Mouse (Mus musculus): ENCODE data around the gene Otog.

Gene Otog

DNA sequence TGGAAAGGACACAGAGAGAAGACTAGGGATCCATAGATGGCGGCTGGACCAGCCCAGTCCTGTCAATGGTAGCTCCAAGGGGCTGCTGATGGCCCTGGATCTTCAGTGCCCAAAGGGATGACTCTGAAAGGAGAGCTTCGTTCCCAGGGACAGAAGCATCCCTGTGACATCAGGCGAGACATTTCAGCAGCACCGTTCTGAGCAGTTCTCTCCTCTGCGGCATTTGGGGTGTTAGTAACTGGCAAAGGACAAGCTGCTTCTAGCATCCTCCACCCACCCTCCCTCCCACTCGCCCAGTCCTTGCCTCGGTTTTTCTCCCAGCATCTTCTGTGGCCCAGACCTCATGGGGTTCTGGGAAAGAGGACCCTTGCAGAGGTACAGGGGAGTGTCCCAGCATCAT lies 41.5 kb downstream of the Otog start:
- DNase-seq (ENCODE audit: low read depth, low spot score), result no peak

DNA sequence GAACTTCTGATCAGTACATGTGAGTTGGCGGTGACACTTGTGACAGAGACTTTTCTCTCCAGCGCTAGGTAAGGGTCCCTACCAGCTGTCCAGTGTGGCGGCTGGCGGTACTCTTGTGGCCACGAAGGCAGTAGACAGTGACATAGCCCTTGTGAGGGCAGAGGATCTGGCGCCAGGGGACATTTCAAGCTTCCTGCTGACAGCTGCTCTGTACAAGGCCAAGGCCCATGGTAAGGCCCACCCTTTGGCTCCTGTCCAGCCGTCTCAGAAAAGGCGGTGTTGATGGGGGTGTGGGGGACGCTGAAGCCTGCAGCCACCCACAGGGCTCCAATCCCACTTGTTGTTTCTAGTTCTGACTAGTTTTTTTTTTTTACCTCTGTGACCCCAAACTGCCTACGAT lies 42.9 kb downstream of the Otog start:
- no peak for DNase-seq (ENCODE audit: low read depth, low spot score)

DNA sequence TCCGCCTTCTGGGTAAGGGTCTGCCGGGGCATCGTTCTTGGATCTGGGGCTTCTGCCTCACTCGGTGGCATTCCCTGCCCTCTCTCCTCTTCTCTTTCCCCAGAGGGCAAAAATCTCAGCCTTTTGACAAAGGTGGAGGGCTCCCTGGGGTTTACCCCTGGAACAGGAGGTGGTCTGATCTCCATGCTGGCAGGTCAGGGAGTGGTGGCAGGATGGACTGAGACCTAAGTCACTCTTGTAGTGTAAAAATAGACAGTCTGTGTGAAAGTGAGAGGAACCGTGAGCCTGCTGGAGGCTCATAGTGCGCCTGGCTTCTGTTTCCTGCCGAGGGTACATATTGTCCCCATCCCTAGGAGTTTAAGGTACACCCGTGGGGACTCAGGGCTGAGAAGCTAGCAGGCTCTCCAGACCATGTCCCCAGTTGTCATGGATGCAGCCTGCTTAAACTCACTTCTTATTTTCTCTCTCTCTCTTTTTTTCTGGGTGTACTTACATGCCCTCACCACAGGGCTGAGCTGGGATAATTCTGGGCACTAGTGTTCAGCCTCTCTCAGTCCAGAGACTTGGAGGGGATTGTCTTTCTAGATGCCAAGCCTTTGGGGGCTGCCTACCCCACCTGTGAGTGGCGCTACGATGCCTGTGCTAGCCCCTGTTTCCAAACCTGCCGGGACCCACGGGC lies 44.5 kb downstream of the Otog start:
- peak; percentile 27 for DNase-seq (ENCODE audit: low read depth, low spot score)

DNA sequence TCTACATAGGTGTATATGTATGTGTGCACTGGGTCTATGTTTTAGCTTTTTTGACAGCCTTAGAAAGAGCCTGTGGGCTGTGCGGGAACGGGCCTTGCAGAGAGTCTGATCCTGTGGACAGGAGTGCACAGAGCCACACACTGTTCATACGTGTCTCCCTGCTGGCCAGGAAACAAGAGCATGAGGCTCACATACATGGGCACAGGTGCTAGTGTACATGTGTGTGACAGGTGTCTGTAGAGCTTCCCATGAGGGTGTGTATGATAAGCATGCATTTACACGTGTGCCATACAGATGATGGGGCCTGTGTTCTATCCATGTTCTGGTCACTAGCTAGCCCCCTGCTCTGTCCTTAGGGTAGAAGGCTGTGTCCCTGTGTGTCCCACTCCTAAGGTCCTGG lies 45.6 kb downstream of the Otog start:
- DNase-seq (ENCODE audit: low read depth, low spot score), result no peak

DNA sequence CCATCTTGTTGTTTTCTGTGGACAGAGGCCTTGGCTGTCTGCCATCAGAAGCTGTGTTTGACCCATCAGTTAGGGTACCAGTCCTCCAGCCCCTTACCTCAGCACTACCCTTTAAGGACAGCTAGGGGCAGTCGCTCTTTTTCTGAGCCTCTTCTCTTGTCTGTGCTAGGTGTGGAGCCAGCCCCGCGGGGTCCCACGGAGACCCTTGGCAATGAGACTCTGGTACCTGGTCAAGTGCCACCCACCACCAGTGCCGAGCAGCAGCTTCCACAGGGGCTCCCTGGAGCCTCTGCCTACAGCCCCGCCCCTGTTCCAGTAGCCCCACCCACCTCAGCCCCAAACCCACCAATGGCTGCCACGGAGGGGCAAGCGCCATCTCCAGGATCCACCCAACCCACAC lies 46.3 kb downstream of the Otog start:
- DNase-seq (ENCODE audit: low read depth, low spot score), result peak; percentile 31

DNA sequence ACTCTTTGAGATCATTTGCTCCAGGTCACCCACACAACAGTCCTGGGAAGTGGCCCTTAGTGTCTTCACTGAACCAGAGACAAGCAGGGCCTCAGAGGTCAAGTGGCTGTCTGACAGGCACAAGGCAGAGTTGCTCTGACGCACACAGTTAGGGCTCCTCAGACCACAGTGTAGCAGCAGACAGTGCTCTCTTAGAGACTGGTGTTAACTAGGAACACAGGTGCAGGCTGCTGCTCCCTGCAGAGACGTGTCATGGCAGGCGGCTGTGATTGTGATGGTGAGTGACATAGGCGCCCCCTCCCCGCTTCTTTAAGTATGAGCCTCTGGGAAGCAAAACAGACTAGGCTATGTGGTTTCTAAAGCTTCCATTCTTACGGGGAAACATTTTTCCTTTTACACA lies 55.5 kb downstream of the Otog start:
- DNase-seq (ENCODE audit: low read depth, low spot score), result no peak

DNA sequence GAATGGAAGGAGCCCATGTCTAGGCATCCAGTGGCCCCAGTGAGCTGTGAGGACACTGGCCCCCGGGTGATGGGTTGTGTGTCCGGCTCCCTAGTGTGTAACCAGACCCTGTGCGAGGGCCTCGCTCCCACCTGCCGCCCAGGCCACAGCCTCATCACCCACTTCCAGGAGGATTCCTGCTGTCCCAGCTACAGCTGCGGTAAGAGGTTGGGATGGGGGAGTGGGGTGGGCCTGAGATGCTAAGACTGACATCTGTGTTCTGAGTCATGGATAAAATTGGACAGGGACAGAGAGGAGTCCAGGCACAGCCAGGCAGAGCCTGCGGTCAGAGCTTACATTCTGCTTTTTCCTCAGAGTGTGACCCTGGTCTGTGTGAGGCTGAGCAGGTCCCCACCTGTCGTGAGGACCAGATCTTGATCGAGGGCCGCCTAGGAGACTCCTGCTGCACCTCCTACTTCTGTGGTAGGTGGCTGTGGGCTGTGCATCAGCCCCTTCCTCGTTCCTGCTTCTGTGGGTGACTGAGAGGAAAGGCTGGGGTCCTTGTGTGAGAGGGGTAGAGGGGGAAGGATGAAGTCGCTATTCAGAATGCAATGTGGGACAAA lies 60.3 kb downstream of the Otog start:
- no peak for DNase-seq (ENCODE audit: low read depth, low spot score)

DNA sequence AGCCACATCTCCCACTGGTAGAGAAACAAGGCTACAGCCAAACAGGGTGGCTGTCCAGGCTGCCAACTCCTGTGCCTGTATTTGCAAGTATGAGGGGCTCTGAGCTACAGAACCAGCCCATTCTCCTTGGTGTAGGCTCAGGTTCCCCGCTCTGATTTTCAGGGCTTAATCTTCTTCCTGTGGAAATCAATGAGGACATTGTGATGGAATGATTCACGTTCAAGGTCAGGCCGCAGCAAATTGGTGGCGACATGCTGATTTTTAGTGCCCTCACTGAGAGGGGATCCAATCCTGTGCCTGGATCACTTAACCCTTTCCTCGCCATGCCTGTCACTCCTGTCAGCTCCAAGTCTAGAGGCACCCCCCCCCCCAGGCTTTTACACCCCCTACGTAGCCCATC lies 72.7 kb downstream of the Otog start:
- DNase-seq (ENCODE audit: low read depth, low spot score), result peak; percentile 46

DNA sequence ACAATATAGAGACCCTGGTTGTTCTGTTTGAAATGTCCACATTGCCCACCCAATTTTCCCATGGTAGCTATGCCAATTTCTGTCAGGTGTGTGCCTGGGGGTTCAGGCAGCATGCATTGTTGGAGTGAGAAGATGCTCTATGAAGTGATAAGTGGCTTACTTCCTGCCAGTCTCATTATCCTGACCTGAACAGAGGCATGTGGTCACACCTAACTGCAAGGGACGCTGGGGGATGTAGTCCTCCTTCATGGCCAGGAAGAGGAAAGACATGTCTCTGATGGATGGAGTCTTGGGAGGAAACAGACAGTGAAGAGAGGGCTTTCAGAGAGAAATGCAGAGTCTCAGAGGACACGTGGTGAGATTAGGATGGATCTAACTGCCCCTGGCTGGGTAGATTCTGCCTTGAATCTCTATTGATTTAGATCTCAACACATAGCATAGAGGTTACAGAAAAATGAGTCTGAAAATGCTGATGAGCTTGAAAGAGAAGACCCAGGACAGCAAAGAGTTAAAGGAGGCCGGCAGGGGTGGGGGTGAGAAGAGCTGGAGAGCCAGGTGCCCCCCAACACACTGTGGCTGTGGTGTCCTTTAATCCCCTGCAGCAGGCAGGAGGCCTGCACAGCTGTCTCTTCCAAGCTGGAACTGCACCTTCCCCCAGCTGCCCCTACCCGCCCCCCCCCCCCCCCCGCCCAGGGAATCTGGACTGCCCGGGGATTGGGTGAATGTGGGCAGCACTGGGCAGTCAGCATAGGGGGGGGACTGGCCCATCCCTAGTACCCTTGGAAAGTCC lies 73.6 kb downstream of the Otog start:
- DNase-seq (ENCODE audit: low read depth, low spot score), result no peak

DNA sequence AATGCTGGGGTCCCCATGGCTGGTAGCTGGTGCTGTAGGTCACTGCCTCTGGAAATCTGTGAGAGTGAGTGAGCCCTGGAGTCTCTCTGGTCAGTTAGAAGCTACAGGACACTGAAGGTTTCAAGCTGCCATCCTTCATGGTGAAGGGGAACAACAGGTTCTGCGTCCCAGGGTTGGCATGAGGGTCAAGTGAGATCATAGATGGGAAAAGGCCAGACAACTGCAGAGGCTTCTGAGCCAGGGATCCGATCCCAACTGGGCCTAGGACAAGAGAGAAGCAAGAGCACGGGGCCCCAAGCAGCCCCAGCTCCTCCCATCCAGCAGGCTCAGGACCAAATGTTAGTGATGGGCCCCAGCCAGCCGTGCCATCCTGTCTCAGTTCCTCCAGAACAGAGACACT lies 74.9 kb downstream of the Otog start:
- DNase-seq (ENCODE audit: low read depth, low spot score), result no peak

DNA sequence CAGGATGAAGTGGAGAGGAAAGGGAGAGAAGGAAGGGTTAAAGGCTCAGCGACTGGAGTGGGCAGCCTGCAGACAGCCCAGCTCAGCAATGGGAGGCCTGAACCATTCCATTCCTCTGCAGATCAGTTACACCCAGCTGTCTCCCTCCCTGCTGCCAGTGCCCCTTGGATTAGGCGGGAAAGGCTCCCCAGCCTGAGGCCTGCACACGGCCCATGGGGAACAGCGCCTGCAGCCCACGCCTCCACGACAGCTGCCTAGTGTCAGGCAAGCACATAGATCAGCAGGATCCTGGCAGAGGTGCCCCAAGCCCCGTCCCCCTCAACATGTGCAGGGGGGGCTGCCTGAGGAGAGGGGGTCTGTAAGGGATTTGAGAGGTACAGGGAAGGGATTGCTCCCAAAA lies 76.2 kb downstream of the Otog start:
- no peak for DNase-seq (ENCODE audit: low read depth, low spot score)

DNA sequence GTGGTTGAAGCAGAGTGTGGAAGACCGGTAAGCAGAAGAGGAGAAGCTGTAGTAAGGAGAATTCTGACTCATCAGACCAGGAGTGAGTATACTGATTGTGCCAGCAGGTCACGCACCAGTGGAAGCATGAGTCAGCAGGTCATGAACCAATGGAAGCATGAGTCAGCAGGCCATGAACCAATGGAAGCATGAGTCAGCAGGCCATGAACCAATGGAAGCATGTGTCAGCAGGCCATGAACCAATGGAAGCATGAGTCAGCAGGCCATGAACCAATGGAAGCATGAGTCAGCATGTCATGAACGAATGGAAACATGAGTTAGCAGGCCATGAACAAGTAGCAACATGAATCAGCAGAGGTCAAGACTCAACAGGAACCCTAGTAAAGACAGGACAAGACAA lies 80.5 kb downstream of the Otog start:
- DNase-seq (ENCODE audit: low read depth, low spot score), result peak; percentile 10

DNA sequence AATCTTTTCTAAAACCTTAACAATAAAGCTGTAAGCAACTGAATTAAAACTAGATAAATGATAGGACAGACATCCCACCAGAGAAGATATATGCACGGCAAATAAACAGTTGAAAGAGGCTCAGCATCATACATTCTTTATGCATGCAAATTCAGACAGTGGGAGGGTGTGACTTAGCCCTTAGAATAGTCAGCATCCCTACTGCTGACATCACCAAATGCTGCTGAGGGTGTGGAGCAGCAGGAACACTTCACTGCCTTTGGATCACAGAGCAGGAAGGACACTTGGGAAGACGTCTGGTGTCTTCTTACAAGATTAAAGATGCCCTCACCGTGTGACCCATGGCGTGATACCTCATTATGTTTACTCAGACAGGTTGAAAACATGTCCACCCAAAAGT lies 87.1 kb downstream of the Otog start:
- DNase-seq (ENCODE audit: low read depth, low spot score), result no peak

DNA sequence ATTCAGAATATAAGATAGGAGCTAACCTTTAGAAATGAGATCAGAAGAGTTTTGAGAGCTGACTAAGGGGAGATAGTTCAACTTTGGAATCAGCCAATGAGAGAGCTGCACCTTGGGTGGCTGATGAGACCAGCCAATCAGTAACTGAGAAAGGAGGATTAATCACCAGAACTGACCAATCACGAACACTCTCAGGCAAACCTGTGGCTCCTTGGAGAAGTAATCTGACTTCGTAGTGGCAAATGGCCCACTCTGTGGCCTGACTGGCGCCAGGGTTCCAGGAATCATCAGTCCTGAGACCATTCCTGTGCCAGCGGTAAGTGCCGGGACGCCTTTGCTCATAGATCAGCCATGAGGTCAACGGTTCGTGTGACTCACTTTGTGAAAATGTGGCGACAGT lies 96.6 kb downstream of the Otog start:
- peak; percentile 65 for DNase-seq (ENCODE audit: low read depth, low spot score)

DNA sequence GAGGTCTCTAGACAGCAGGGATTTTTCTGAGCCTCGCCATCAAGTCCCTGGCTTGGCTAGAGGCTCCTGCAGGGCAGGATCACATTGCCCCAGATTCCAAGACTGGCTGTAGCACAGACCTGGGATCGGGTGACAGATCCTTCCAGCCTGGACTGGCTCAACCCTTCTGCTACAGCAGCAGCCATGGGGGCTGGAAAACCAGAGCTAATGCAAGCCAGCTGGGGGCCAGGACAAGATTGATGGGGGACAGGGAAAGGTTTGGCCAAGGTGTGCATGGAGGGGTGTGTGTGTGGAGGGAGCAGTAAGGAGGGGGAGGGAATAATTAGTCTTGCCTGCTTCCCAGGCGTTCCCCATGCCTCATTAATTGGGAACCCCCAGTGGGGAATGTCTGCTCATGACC lies 99.0 kb downstream of the Otog start:
- no peak for DNase-seq (ENCODE audit: low read depth, low spot score)

DNA sequence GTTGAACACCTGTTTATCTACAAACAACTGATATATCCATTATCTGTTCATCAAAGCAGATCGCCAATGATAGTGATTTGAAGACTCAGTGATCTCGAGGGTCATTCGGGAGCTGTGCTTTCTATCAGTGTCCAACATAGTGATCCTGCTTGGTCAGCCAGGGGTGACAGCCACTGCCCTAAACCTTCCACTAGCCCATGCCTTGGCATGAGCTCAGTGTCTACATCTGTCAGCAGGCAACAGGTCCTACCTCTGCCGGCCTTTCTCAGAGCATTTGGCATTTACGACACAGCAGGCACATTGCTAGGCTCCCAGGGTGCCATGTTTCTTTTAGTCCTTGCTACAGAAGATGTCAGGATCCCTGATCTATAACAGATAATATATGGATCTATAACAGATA lies 99.5 kb downstream of the Otog start:
- DNase-seq (ENCODE audit: low read depth, low spot score), result no peak

DNA sequence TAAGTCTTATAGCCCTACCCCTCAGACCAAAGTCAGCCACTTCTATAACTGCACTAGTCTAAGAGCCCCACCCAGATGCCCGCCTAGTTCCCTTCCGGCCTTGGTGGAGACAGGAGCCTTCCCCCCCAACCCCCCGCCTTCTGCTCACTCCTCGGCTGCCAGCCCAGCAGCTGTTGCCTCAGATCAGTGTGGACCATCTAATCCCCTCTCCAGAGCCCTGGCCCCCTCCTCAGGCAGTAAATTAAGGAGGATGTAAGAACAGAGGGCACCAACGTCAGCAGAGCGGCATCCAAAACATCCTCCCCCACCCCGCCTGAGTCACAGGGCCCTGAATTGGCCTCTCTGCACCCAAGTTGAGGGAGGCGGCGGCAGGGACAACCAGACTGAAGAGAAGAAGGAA lies 100.7 kb downstream of the Otog start:
- no peak for DNase-seq (ENCODE audit: low read depth, low spot score)

DNA sequence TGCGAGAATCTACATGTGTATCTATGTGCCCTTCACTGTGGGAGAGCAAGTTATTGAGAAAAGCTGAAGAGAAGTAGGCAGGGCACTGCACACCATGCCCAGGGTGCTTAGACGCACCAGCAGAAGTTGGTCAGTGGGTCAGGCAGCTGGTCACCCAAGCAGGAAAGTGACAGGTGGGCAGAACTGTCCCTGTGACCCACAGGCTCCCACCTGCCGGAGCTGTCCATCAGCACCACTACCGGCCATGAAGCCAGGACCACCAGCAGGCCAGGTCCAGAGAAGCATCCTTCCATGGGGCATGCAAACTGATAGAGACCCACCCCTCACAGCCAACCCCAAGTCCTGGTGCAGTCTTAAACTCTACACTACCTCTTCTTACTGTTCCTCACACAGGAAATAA lies 106.9 kb downstream of the Otog start:
- no peak for DNase-seq (ENCODE audit: low read depth, low spot score)

DNA sequence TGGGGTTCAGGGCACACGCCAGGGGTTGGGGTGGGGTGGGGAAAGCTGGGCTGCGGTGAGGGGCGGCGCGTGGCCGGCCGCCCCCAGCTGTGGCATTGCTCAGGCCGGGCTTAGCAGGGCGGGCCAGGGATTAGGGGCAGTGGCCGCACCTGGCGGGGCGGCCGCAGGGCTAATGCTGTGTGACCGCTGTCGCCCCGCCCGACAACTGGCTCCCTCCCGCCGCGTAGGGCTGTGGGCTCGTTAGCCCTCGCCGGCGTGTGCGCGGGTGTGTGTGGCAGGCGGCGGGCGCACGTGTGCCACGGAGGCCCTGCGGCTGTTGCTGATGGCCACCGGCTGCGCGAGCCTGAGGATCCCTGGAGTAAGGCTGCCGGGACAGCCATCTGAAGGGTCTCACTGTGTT lies 108.0 kb downstream of the Otog start:
- peak; percentile 10 for DNase-seq (ENCODE audit: low read depth, low spot score)

DNA sequence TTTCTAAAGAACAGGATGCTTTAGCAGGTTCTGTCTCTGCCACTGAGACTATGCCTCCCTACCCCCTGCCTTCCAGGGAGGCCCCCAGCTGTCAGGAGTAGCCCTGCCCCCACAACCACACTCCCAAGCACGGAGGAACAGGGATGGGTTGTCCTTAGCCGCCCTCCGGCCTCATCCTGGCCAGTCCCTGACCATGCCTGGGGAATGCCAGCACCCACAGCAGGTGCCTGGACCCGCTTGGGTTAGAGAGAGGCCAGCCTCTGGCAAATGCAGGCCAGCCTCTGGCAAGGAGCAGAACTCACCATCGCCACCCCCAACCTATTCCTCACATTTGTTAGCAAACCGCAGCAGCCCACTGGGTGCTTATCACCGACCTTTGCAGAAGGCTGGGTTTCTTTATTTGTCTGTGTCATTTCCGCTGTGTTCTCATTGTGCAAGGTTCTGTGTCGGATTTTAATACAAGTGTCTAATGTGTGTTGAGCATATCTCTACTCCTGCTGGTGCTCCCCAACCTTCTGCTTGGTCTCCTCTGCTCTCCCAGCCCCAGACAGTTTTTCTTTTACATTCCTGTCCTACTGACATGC lies 109.4 kb downstream of the Otog start:
- no peak for DNase-seq (ENCODE audit: low read depth, low spot score)

DNA sequence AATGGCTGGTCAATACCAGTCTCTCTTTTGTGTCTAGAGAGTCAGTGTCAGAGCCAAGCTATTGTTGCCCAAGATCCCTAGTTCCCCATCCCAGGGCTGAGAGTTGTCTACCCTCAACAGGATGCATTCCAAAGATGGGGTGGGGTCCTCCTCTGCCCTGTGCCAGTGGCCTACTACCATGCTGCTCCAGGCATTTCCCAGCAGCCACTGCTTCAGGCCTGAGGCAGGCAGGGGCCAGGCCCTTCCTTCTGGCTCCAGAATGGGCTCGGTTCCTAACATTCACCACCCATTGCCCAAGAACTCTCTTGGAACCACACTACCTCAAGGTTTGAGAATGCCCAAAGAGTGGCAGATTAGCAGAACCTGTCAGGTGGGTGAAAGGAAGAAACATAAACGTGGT lies 112.0 kb downstream of the Otog start:
- no peak for DNase-seq (ENCODE audit: low read depth, low spot score)

DNA sequence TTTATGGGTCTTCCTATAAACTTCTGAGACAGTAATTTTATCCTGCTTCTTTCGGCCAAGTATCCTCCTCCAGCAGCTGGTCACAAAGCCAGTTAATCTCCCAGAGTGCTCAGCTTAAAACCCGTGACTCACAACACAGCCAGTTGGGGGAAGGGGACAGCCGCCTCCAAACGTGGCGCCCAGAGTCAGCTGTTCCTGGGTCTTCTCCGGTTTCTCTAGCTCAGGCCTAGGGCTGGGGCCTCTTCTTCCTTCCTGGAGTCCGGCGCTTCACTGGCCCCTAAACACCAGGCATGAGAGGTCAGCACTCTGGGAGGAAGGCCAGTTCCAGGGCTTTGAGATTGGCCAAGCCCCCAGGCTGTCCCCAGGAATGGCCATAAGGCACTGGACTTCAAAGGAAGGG lies 112.4 kb downstream of the Otog start:
- DNase-seq (ENCODE audit: low read depth, low spot score), result no peak

DNA sequence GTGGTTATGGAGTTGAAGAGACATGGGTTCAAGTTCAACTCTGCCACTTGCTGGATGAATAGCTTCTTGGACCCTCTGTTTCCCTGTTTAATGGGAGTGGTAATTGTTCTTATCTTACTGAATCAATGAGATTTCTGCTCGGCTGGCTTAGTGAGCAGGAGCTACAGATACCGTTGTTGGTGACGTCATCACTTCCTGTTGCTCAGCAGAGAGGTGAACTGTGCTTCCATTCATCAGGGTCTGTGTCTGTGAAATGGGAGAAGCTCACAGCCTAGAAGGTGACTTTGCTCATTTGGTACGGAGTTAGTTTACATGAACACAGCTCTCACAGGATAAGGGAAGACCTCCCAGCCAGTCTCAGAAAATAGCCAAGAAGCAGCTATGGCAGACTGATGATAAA lies 113.1 kb downstream of the Otog start:
- DNase-seq (ENCODE audit: low read depth, low spot score), result no peak
